Mouse (Mus musculus): ENCODE results near the gene Daglb. TPM values are rescaled to one million over a fixed set of nuclear protein-coding genes. Genes with fewer than 3 reads are reported as not detected.
A peak's percentile ranks its signal among the peaks of the same experiment; 100 is the strongest.

Gene Daglb
- polyA plus RNA-seq, 1 experiment from 2014 or later = 13.7 TPM

DNA sequence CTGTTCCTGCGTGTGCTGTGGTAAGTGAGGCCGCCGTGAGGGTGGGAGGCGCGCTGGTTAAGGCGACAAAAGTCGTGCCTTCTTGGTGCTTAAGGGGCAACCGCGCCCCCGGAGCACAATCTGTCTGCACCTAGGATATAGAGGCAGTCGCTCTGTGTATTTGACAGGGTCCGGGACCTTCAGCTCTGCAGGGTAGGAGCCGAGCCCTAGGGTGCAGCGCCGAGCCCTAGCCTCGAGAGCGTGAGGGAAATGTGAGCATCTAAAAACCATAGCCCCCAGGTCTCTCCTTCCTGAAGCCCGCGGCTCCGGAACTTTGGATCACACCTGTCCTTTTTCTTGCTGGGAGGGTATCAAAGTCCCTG lies 354 bp downstream of the Daglb start:
- DNase-seq (ENCODE audit: low spot score) = no peak
- under 1% methylated on average over 20 of the region's 20 CpGs for WGBS
- Histone ChIP-seq H3K9ac (ENCODE audit: low read depth, low read length) (peak overlapping the region; percentile 78), H3K27me3 (replicated peaks; ENCODE audit: control insufficient read depth, insufficient read depth, low read length) (no peaks in the 10 kb centered on the region), H3K4me3 (ENCODE audit: low read depth, low read length) (peak overlapping the region; percentile 62), H3K4me1 (replicated peaks; ENCODE audit: control insufficient read depth, insufficient read depth, low read length) (peaks cover 15% of the 10 kb centered on the region), H3K9me3 (ENCODE audit: control insufficient read depth, low read length) (no peaks in the 10 kb centered on the region), H3K36me3 (ENCODE audit: control insufficient read depth, insufficient read depth, low read length) (peaks cover 11% of the 10 kb centered on the region; the same call in 1 of the 2 replicates), H3K27ac (ENCODE audit: low read depth, low read length) (0 out of 2 replicates have a peak overlapping the region, but pooled peaks have one; percentile 0), H3K4me2 (peak overlapping the region; percentile 84)
- peak; percentile 67 for ATAC-seq (replicated peaks; ENCODE audit: low FRiP score)

DNA sequence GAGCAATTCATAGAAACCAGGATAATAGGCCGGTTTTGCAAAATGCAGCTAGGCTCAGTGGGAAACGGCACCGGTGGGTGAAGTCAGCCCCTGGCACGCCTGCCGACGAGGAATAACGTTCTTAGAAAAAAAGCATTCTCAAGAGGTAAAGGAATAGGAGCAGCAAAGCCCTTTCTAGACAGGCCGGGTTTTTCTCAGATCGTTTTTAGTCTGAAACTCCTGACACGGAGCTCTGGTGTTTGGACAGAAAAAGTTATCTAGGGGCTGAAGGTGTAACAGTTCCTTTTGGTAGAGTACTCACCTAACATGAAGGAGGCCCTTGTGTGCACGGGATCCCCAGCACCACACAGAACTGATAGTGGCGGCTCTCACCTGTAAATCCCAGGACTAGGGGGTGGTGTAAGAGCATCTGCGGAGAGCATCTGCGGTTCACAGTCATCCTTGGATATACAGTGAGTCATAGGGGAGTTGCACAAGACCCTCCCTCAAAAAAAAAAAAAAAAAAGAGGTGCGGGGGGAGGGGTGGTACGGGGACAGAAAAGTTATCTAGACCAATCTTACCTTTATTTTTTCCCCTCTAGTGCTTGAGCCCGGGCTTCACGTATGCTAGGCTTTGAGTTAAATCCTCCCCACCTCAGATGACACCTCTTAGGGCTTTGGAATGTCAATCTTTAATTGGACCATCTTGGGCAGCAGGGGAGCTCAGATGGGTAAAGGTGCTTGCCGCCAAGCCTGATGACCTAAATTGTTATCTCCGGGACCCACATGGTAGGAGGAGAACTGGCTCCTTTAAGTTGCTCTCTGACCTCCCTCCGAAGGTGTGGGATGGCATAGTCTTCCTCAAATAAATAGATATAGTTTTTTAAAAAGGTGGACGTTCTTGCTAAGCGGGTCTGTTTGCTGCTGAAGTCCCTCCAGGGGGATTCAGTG lies 1.0 kb downstream of the Daglb start:
- peak overlapping the region; percentile 78 for H3K9ac ChIP-seq (ENCODE audit: low read depth, low read length)
- H3K27ac ChIP-seq (ENCODE audit: low read depth, low read length) = no peak overlapping the region
- DNase-seq (ENCODE audit: low spot score) (peak; percentile 33), ATAC-seq (replicated peaks; ENCODE audit: low FRiP score) (peak; percentile 65)
- H3K4me2 ChIP-seq = peak overlapping the region; percentile 84
- peaks cover 11% of the 10 kb centered on the region; the same call in 1 of the 2 replicates for H3K36me3 ChIP-seq (ENCODE audit: control insufficient read depth, insufficient read depth, low read length)
- 23% methylated on average over 23 of the region's 23 CpGs for WGBS
- H3K27me3 ChIP-seq (replicated peaks; ENCODE audit: control insufficient read depth, insufficient read depth, low read length) = no peaks in the 10 kb centered on the region
- H3K9me3 ChIP-seq (ENCODE audit: control insufficient read depth, low read length) = no peaks in the 10 kb centered on the region
- H3K4me1 ChIP-seq (replicated peaks; ENCODE audit: control insufficient read depth, insufficient read depth, low read length) = peaks cover 15% of the 10 kb centered on the region
- H3K4me3 ChIP-seq (ENCODE audit: low read depth, low read length) = peak overlapping the region; percentile 62

DNA sequence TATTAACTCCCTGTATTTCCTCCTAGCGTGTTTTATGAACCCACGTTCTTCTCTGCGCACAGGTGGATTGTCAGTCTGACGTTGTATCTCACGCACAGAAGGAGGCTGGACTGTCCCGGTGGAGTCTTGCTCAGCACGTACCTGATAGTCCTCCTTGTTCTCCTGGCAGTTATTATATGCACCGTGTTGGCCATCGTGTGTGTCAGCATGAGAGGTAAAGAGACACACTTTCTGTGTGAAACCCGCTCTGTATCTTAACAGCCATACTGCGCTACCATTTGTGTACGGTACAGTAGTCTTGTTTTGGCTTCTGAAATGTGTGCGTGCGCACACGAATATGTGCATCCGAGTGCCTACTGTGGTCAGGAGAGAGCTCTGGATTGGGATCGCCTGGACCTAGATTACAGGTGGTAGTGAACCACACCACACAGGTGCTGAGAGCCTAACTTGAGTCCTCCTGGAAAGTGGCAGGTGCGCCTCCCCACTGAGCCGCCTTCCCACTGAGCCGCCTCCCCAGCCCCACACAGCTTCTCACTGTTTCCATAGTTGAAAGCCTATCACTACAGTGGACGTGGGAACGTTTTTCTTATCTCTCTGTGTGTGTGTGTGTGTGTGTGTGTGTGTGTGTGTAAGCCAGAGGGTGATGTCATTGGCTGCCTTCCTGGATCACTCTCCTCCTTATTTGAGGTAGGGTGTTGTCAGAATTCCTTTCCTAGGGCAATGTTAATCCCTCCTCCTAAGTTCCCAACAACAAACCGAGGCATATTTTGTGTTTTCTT lies 2.7 kb downstream of the Daglb start:
- H3K27ac ChIP-seq (ENCODE audit: low read depth, low read length) = no peak overlapping the region
- H3K36me3 ChIP-seq (ENCODE audit: control insufficient read depth, insufficient read depth, low read length) = peaks cover 12% of the 10 kb centered on the region; the same call in 1 of the 2 replicates
- no peaks in the 10 kb centered on the region for H3K9me3 ChIP-seq (ENCODE audit: control insufficient read depth, low read length)
- DNase-seq (ENCODE audit: low spot score) (peak; percentile 24), ATAC-seq (replicated peaks; ENCODE audit: low FRiP score) (no peak)
- 86% methylated on average over 23 of the region's 23 CpGs for WGBS
- H3K4me2 ChIP-seq = no peak overlapping the region
- H3K4me3 ChIP-seq (ENCODE audit: low read depth, low read length) = no peak overlapping the region
- H3K4me1 ChIP-seq (replicated peaks; ENCODE audit: control insufficient read depth, insufficient read depth, low read length) = peaks cover 15% of the 10 kb centered on the region
- no peaks in the 10 kb centered on the region for H3K27me3 ChIP-seq (replicated peaks; ENCODE audit: control insufficient read depth, insufficient read depth, low read length)
- H3K9ac ChIP-seq (ENCODE audit: low read depth, low read length) = no peak overlapping the region

DNA sequence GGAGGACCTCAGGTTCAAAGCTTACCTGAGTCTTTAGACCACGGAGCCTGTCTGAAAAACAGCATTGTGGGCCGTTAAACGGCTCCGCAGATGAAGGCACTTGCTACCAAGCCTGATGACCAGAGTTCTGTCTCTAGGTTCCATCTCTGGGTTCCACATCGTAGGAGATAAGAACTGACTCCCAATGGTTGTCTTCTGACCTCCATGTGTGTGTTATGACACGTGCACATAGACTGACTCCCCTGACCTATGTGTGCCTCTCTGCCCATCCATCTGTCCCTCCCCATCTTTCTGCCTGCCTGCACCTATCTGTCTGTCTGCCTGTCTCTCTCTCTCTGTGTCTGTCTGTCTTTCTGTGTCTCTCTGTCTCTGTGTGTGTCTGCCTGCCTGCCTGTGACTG lies 3.5 kb downstream of the Daglb start:
- no peak for ATAC-seq (replicated peaks; ENCODE audit: low FRiP score)
- Histone ChIP-seq H3K27me3 (replicated peaks; ENCODE audit: control insufficient read depth, insufficient read depth, low read length) (no peaks in the 10 kb centered on the region), H3K4me1 (replicated peaks; ENCODE audit: control insufficient read depth, insufficient read depth, low read length) (peaks cover 15% of the 10 kb centered on the region), H3K4me3 (ENCODE audit: low read depth, low read length) (no peak overlapping the region), H3K36me3 (ENCODE audit: control insufficient read depth, insufficient read depth, low read length) (peaks cover 14% of the 10 kb centered on the region; the same call in 1 of the 2 replicates), H3K27ac (ENCODE audit: low read depth, low read length) (no peak overlapping the region), H3K9ac (ENCODE audit: low read depth, low read length) (no peak overlapping the region), H3K4me2 (no peak overlapping the region), H3K9me3 (ENCODE audit: control insufficient read depth, low read length) (no peaks in the 10 kb centered on the region)
- DNase-seq (ENCODE audit: low spot score) = peak; percentile 7
- WGBS = 86% methylated on average over 6 of the region's 6 CpGs

DNA sequence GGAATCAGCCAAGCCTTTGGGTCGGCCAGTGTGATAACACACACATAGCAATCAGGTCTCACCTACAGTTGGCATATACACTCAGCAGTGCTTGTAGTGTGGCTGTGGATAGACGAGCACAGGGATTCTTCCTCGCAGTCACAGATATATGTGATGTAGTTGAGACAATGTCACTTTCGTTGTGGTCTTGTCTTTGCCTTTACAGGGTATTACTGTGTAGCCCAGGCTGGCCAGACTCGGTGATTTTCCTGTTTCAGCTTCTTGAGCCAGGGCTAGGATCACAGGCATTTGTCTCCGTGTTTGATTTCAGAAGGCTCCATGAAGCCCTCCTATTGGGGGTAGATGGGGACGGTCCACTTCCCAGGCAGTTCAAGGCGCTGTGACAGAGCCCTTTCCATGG lies 5.2 kb downstream of the Daglb start:
- Histone ChIP-seq H3K36me3 (ENCODE audit: control insufficient read depth, insufficient read depth, low read length) (peaks cover 22% of the 10 kb centered on the region; the same call in 1 of the 2 replicates), H3K4me2 (no peak overlapping the region), H3K27ac (ENCODE audit: low read depth, low read length) (no peak overlapping the region), H3K9ac (ENCODE audit: low read depth, low read length) (no peak overlapping the region), H3K4me3 (ENCODE audit: low read depth, low read length) (no peak overlapping the region), H3K27me3 (replicated peaks; ENCODE audit: control insufficient read depth, insufficient read depth, low read length) (no peaks in the 10 kb centered on the region), H3K9me3 (ENCODE audit: control insufficient read depth, low read length) (no peaks in the 10 kb centered on the region), H3K4me1 (replicated peaks; ENCODE audit: control insufficient read depth, insufficient read depth, low read length) (peaks cover 11% of the 10 kb centered on the region)
- ATAC-seq (replicated peaks; ENCODE audit: low FRiP score) (no peak), DNase-seq (ENCODE audit: low spot score) (peak; percentile 27)
- WGBS = 93% methylated on average over 8 of the region's 8 CpGs

DNA sequence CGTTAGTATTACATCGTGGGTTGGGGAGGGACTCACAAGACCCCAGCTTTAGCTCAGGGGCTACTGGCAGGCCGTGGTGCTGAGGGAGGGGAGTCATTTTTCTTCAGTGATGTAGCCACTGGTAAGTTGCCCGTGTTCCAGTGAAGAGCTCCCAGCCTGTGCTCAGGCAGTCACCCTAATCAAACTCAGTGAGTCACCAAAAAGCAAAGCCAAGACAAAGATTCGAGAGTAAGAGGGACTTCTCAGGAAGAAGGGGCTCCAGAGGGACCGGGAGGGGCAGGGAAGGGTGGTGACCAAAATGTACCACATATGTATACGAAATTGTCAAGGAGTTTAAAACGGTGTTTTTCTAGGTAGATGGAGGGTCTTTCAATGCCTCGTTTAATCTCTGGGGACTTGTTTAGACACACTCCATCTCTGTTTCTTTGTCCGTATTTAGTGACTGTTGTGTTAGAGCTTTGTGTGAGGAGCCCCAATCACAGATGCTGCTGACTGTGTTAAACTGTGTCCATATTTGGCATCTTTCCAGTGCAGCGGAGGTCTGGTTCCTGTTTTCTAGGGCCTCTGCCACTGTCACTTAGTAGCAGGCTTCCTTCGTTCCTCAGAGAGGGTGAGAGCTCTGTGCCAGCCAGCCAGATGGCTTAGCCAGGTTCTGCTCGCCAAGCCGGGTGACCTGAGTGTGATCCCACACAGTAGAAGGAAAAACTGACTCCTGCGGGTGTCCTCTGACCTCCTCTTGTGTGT lies 6.2 kb downstream of the Daglb start:
- no peak for ATAC-seq (replicated peaks; ENCODE audit: low FRiP score)
- DNase-seq (ENCODE audit: low spot score) = peak; percentile 33
- no peak overlapping the region for H3K9ac ChIP-seq (ENCODE audit: low read depth, low read length)
- H3K27me3 ChIP-seq (replicated peaks; ENCODE audit: control insufficient read depth, insufficient read depth, low read length) = no peaks in the 10 kb centered on the region
- no peaks in the 10 kb centered on the region for H3K9me3 ChIP-seq (ENCODE audit: control insufficient read depth, low read length)
- H3K4me1 ChIP-seq (replicated peaks; ENCODE audit: control insufficient read depth, insufficient read depth, low read length) = peaks cover 11% of the 10 kb centered on the region; the same call in 1 of the 2 replicates
- peaks cover 30% of the 10 kb centered on the region for H3K36me3 ChIP-seq (ENCODE audit: control insufficient read depth, insufficient read depth, low read length)
- no peak overlapping the region for H3K4me3 ChIP-seq (ENCODE audit: low read depth, low read length)
- 71% methylated on average over 15 of the region's 15 CpGs for WGBS
- no peak overlapping the region for H3K4me2 ChIP-seq
- no peak overlapping the region for H3K27ac ChIP-seq (ENCODE audit: low read depth, low read length)

DNA sequence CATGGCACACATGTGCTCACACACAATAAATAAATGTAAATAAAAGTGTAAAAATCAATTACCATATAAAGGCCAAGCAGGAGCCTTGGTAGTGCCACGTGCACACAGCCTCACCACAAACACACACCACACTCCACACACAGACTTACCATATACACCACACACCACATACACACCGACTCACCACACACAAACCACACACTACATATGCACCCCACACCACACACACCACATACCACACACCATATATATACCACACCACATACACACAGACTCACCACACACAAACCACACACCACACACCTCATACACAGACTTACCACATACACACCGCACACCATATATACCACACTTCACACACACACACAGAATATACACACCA lies 6.8 kb downstream of the Daglb start:
- no peak overlapping the region for H3K4me3 ChIP-seq (ENCODE audit: low read depth, low read length)
- DNase-seq (ENCODE audit: low spot score) (no peak), ATAC-seq (replicated peaks; ENCODE audit: low FRiP score) (no peak)
- no peaks in the 10 kb centered on the region for H3K9me3 ChIP-seq (ENCODE audit: control insufficient read depth, low read length)
- no peak overlapping the region for H3K9ac ChIP-seq (ENCODE audit: low read depth, low read length)
- 88% methylated on average over 3 of the region's 3 CpGs for WGBS
- no peaks in the 10 kb centered on the region for H3K27me3 ChIP-seq (replicated peaks; ENCODE audit: control insufficient read depth, insufficient read depth, low read length)
- no peak overlapping the region for H3K27ac ChIP-seq (ENCODE audit: low read depth, low read length)
- no peak overlapping the region for H3K4me2 ChIP-seq
- H3K4me1 ChIP-seq (replicated peaks; ENCODE audit: control insufficient read depth, insufficient read depth, low read length) = peaks cover 7% of the 10 kb centered on the region; the same call in 1 of the 2 replicates
- peaks cover 30% of the 10 kb centered on the region for H3K36me3 ChIP-seq (ENCODE audit: control insufficient read depth, insufficient read depth, low read length)

DNA sequence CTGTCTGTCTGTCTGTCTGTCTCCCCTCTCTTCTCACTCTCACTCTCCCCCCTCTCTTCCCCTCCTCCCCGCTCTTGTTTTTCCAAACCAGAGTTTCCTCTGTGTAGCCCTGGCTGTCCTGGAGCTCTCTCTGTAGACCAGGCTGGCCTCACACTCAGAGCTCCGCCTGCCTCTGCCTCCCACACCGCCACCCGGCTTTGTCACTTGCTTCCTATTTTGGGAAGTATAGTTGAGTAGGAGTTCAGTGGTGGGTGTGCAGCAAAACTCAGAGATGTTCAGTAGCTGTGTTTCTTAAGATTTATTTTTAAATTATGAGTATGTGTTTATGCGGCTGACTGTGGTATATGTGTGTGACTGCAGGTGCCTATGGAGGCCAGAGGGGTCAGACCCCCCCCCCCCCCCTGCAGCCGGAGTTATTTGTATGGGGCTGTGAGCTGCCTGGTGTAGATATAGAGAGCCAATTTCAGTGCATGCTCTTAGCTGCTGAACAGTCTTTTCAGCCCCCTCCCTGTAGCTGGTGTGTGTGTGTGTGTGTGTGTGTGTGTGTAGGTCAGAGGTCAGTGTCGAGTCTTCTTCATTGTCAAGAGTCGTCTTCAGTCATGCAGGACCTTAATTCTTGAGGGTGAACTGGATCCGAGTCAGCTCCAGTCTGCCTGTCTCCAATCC lies 7.7 kb downstream of the Daglb start:
- Histone ChIP-seq H3K9me3 (ENCODE audit: control insufficient read depth, low read length) (no peaks in the 10 kb centered on the region), H3K4me3 (ENCODE audit: low read depth, low read length) (no peak overlapping the region), H3K4me2 (no peak overlapping the region), H3K27ac (ENCODE audit: low read depth, low read length) (no peak overlapping the region), H3K27me3 (replicated peaks; ENCODE audit: control insufficient read depth, insufficient read depth, low read length) (no peaks in the 10 kb centered on the region), H3K4me1 (replicated peaks; ENCODE audit: control insufficient read depth, insufficient read depth, low read length) (peaks cover 2% of the 10 kb centered on the region; the same call in 1 of the 2 replicates), H3K36me3 (ENCODE audit: control insufficient read depth, insufficient read depth, low read length) (peaks cover 33% of the 10 kb centered on the region), H3K9ac (ENCODE audit: low read depth, low read length) (no peak overlapping the region)
- DNase-seq (ENCODE audit: low spot score) (peak; percentile 24), ATAC-seq (replicated peaks; ENCODE audit: low FRiP score) (no peak)
- 85% methylated on average over 9 of the region's 9 CpGs for WGBS
